ENCODE assay signal across 10 mouse cellular contexts in genomic region chr4:46356351-46357133, GRCm38 (mm10). TPM values are rescaled to one million over a fixed set of nuclear protein-coding genes. Genes with fewer than 3 reads are reported as not detected.
A peak's percentile ranks its signal among the peaks of the same experiment; 100 is the strongest.
DNase-seq lines count a peak whose midpoint lies in the region; ATAC-seq and TF ChIP-seq lines count a peak whose summit lies in the region.
"Had no signal": no experiment of that assay in that cellular context is flagged by ENCODE, and none has a peak within 500 bp of the region (broad histone marks: within the 10 kb centered on the region; RNA-seq: fewer than 3 reads in every experiment).

No protein-coding gene starts in this region.

- H3K4me2 ChIP-seq in forebrain, embryonic 16.5 days (ENCODE audit: low read length), result no peak overlapping the region
- H3K4me2 ChIP-seq: neural tube, embryonic 13.5 days had no signal

- intact Hi-C loops in gastrocnemius, adult 2 months (cut with DNase I), result no loop called here

- no peak for ATAC-seq in G1E (ENCODE audit: extremely low read depth, insufficient number of reproducible peaks, low FRiP score, poor library complexity, severe bottlenecking)
- ATAC-seq in forebrain, embryonic 16.5 days, result no peak

- no peaks in the 10 kb centered on the region for H3K36me3 ChIP-seq in G1E (replicated peaks)
- H3K36me3 ChIP-seq in forebrain, embryonic 16.5 days (ENCODE audit: control insufficient read depth, insufficient read depth), result no peaks in the 10 kb centered on the region
- H3K36me3 ChIP-seq: neural tube, embryonic 13.5 days had no signal

- no peak overlapping the region for H3K27ac ChIP-seq in gastrocnemius, adult 2 months
- no peak overlapping the region for H3K27ac ChIP-seq in forebrain, embryonic 16.5 days (ENCODE audit: low read length)
- H3K27ac ChIP-seq: neural tube, embryonic 13.5 days had no signal

- H3K4me1 ChIP-seq in G1E (ENCODE audit: insufficient read depth, low read depth, low read length), result no peaks in the 10 kb centered on the region
- no peaks in the 10 kb centered on the region for H3K4me1 ChIP-seq in forebrain, embryonic 16.5 days (replicated peaks; ENCODE audit: control insufficient read depth, insufficient read depth, low read length)
- H3K4me1 ChIP-seq: neural tube, embryonic 13.5 days had no signal

- no peak overlapping the region for H3K4me3 ChIP-seq in G1E (ENCODE audit: low read depth, low read length)
- H3K4me3 ChIP-seq in gastrocnemius, adult 2 months, result no peak overlapping the region
- H3K4me3 ChIP-seq in forebrain, embryonic 16.5 days (replicated peaks; ENCODE audit: low read length), result no peak overlapping the region
- H3K4me3 ChIP-seq: neural tube, embryonic 13.5 days had no signal

- peak; percentile 67 to 68 for DNase-seq in layer of hippocampus, postnatal 10 days (ENCODE audit: low spot score in 2 of 2)
- DNase-seq in layer of hippocampus, adult 8-10 months (ENCODE audit: low spot score in 2 of 2), result no peak
- DNase-seq in G1E (ENCODE audit: low spot score), result peak; percentile 27
- peak; percentile 46 to 51 for DNase-seq in adrenal gland, postnatal 4 days (ENCODE audit: low spot score in 2 of 2)
- peak; percentile 73 for DNase-seq in gastrocnemius, adult 2 months
- DNase-seq in kidney, postnatal 4 days, result peak; percentile 79 to 81
- DNase-seq in naive thymus-derived CD4-positive, alpha-beta T cell, adult 2 months (ENCODE audit: low read depth), result peak; percentile 67

- H3K9ac ChIP-seq in forebrain, embryonic 16.5 days (replicated peaks; ENCODE audit: low read depth, low read length), result no peak overlapping the region
- H3K9ac ChIP-seq: neural tube, embryonic 13.5 days had no signal

- H3K27me3 ChIP-seq in G1E (ENCODE audit: insufficient read depth, low read length), result peaks cover 11% of the 10 kb centered on the region
- peaks cover 10% of the 10 kb centered on the region for H3K27me3 ChIP-seq in forebrain, embryonic 16.5 days (replicated peaks; ENCODE audit: control insufficient read depth, insufficient read depth, low read length)

- no peaks in the 10 kb centered on the region for H3K9me3 ChIP-seq in G1E (replicated peaks)
- no peaks in the 10 kb centered on the region for H3K9me3 ChIP-seq in forebrain, embryonic 16.5 days (ENCODE audit: control insufficient read depth, low read length)
- H3K9me3 ChIP-seq: neural tube, embryonic 13.5 days had no signal

- 47% methylated on average over 12 of the region's 12 CpGs for WGBS in forebrain, embryonic 16.5 days

- peak; percentile 61; the same call in 1 of the 2 replicates for TF ChIP-seq CTCF in G1E (IDR thresholded peaks at IDR 0.05; ENCODE audit: low read depth, low read length)
- TF ChIP-seq CTCF in gastrocnemius, adult 2 months (IDR thresholded peaks at IDR 0.05), result peak; percentile 74

RNA-seq across cellular contexts. Expression of gene Foxe1, which starts 13.1 kb away (rescaled TPM):
- not detected for total RNA-seq in layer of hippocampus, postnatal 10 days (2021)
- not detected for total RNA-seq in layer of hippocampus, adult 8-10 months (2022)
- total RNA-seq in G1E (2014; fragmentation: Nextera tagmentation) (not detected in 2 replicates), G1E (2017) (not detected in 2 replicates)
- polyA plus RNA-seq in G1E (2012), result not detected in 2 replicates
- total RNA-seq in adrenal gland, postnatal 4 days (2021), result not detected
- total RNA-seq in gastrocnemius, adult 2 months (2021), result not detected
- not detected in 2 replicates for polyA plus RNA-seq in forebrain, embryonic 16.5 days (2015; fragmentation: Nextera tagmentation; extraction: Ambion mirVana)
- polyA plus RNA-seq: gonadal fat pad, adult 2 months; neural tube, embryonic 13.5 days had no signal

RNA-seq across cellular contexts. Expression of gene Trmo, which starts 32.7 kb away (rescaled TPM):
- total RNA-seq in layer of hippocampus, postnatal 10 days (2021), result 1 to 10 TPM; 4.9 to 5.5 TPM
- 1 to 10 TPM; 4.8 to 6.9 (median 5.6) TPM for total RNA-seq in layer of hippocampus, adult 8-10 months (2022)
- total RNA-seq in G1E (2014; fragmentation: Nextera tagmentation) (7.1 and 12.9 TPM in 2 replicates), G1E (2017) (17.9 and 20.4 TPM in 2 replicates)
- polyA plus RNA-seq in G1E (2012), result 2.9 and 4.2 TPM in 2 replicates
- total RNA-seq in adrenal gland, postnatal 4 days (2021), result 1 to 10 TPM; 7.4 to 7.8 TPM
- 1 to 10 TPM; 2.8 to 3.0 TPM for total RNA-seq in gastrocnemius, adult 2 months (2021)
- polyA plus RNA-seq in forebrain, embryonic 16.5 days (2015; fragmentation: Nextera tagmentation; extraction: Ambion mirVana), result 12.7 and 13.4 TPM in 2 replicates

RNA-seq across cellular contexts. Expression of gene Hemgn, which starts 56.8 kb away (rescaled TPM):
- total RNA-seq in layer of hippocampus, postnatal 10 days (2021), result not detected
- total RNA-seq in layer of hippocampus, adult 8-10 months (2022), result not detected
- total RNA-seq in G1E (2014; fragmentation: Nextera tagmentation) (39.3 and 132 TPM in 2 replicates), G1E (2017) (20.9 and 24.3 TPM in 2 replicates)
- 5.8 and 6.3 TPM in 2 replicates for polyA plus RNA-seq in G1E (2012)
- total RNA-seq in adrenal gland, postnatal 4 days (2021), result 10 to 100 TPM in 1 of 2 experiments, 1 to 10 TPM in 1; 7.3 to 17.9 TPM
- total RNA-seq in gastrocnemius, adult 2 months (2021), result not detected
- 0.09 and 0.10 TPM in 2 replicates for polyA plus RNA-seq in forebrain, embryonic 16.5 days (2015; fragmentation: Nextera tagmentation; extraction: Ambion mirVana)

Comparison
In these comparisons a context has a peak if more than half of its experiments do, and no peak if none do; other contexts are left out.
1. DNase-seq: peak in layer of hippocampus, postnatal 10 days (2 of 2), G1E (single experiment), adrenal gland, postnatal 4 days (2 of 2), gastrocnemius, adult 2 months (single experiment), kidney, postnatal 4 days (2 of 2) and naive thymus-derived CD4-positive, alpha-beta T cell, adult 2 months (single experiment); none in layer of hippocampus, adult 8-10 months (0 of 2).
2. RNA of gene Hemgn, which starts 56.8 kb away (total RNA-seq): 20.9 to 132 TPM in G1E and 7.3 to 17.9 TPM in adrenal gland, postnatal 4 days; not detected in layer of hippocampus, postnatal 10 days, not detected in layer of hippocampus, adult 8-10 months and not detected in gastrocnemius, adult 2 months; every median in the first group is over 4 times any median in the second.